Mouse (Mus musculus): ENCODE results near the gene Ccdc43.

- peak; percentile 52; the same call in 1 of the 2 replicates for TF ChIP-seq CTCF (IDR thresholded peaks at IDR 0.05; ENCODE audit: extremely low read depth, insufficient read length, insufficient replicate concordance, low read depth, low read length)
- TF ChIP-seq POLR2A (IDR thresholded peaks at IDR 0.05; ENCODE audit: low read depth, low read length), result no peak
These were observed 7.4 kb downstream of the Ccdc43 start for GRCm38 (mm10) chr11:102690162-102690561.
